Mouse (Mus musculus) spleen, adult 2 months (tissue): Measurements from ENCODE around the gene Mdga1.

Source experiments
- CTCF ChIP-seq: fragments of 200-500 bp; IDR thresholded peaks from 2 replicates; pipeline ENCODE4 v1.5.1; 2011; ENCODE audit warnings: mild to moderate bottlenecking, inconsistent platforms; ENCODE audit not compliant: insufficient read depth, insufficient read length, insufficient replicate concordance; ENCODE audit errors: extremely low read depth
- POLR2A ChIP-seq: fragments of 200-500 bp; IDR thresholded peaks from 2 replicates; pipeline ENCODE4 v1.6.1; 2011; ENCODE audit warnings: low read depth, low read length, inconsistent platforms

- TF ChIP-seq POLR2A (no peak), CTCF (no peak)
These were observed 20.2 kb upstream of the Mdga1 start for GRCm38 (mm10) chr17:29990136-29990535.
